Mouse (Mus musculus): ENCODE measurements around the gene Pnck.
A peak's percentile ranks its signal among the peaks of the same experiment; 100 is the strongest.

Pnck gene

GRCm38 (mm10) chrX:73659575-73660283, at the start of gene Pnck:
Pnck (minus strand) TSS chrX:73660117.
- peak; percentile 50 to 58 for DNase-seq

- no peak for DNase-seq
Measured at GRCm38 (mm10) chrX:73700472-73700871, 40.6 kb upstream of the Pnck start.

GRCm38 (mm10) chrX:73690917-73691629, 31.2 kb upstream of the Pnck start:
- DNase-seq = peak; percentile 60 to 72

- DNase-seq = peak; percentile 43 to 58
Measured at GRCm38 (mm10) chrX:73685629-73686028, 25.7 kb upstream of the Pnck start.

GRCm38 (mm10) chrX:73684978-73685377, 25.1 kb upstream of the Pnck start:
- no peak for DNase-seq

GRCm38 (mm10) chrX:73684156-73684555, 24.2 kb upstream of the Pnck start:
- no peak for DNase-seq

GRCm38 (mm10) chrX:73676668-73677067, 16.8 kb upstream of the Pnck start:
- no peak for DNase-seq

- no peak for DNase-seq
Measured at GRCm38 (mm10) chrX:73675231-73675630, 15.3 kb upstream of the Pnck start.

GRCm38 (mm10) chrX:73673968-73674661, 14.2 kb upstream of the Pnck start:
- peak; percentile 52 to 56 for DNase-seq

GRCm38 (mm10) chrX:73673619-73673967, 13.7 kb upstream of the Pnck start:
- DNase-seq = peak in 1 of 2 experiments; percentile 50

GRCm38 (mm10) chrX:73672879-73673618, 13.1 kb upstream of the Pnck start, which contains the start of gene Slc6a8:
Slc6a8 (plus strand) TSS chrX:73673150.
- peak; percentile 81 to 88 for DNase-seq

- DNase-seq = peak; percentile 73 to 78
Measured at GRCm38 (mm10) chrX:73672031-73672431, 12.1 kb upstream of the Pnck start.

- no peak for DNase-seq
Measured at GRCm38 (mm10) chrX:73663143-73663542, 3.2 kb upstream of the Pnck start.

GRCm38 (mm10) chrX:73660284-73660665, 358 bp upstream of the Pnck start:
- no peak for DNase-seq

- no peak for DNase-seq
Measured at GRCm38 (mm10) chrX:73658936-73659574, 862 bp downstream of the Pnck start.

GRCm38 (mm10) chrX:73658391-73658790, 1.5 kb downstream of the Pnck start:
- DNase-seq = no peak

- peak in 1 of 2 experiments; percentile 10 for DNase-seq
Measured at GRCm38 (mm10) chrX:73655529-73655928, 4.4 kb downstream of the Pnck start.

- peak; percentile 62 to 89 for DNase-seq
Measured at GRCm38 (mm10) chrX:73654177-73654576, 5.7 kb downstream of the Pnck start.

GRCm38 (mm10) chrX:73653392-73653791, 6.5 kb downstream of the Pnck start:
- DNase-seq = no peak

- DNase-seq = no peak
Measured at GRCm38 (mm10) chrX:73650869-73651268, 9.0 kb downstream of the Pnck start.

GRCm38 (mm10) chrX:73645121-73645520, 14.8 kb downstream of the Pnck start:
- DNase-seq = no peak

GRCm38 (mm10) chrX:73639901-73640469, 19.9 kb downstream of the Pnck start:
- DNase-seq = no peak

Measured in cerebellum, postnatal 25 days (tissue).